6 mouse cellular contexts compared by ENCODE assay signal in genomic region chr4:150040856-150041255, GRCm38 (mm10). TPM values are rescaled to one million over a fixed set of nuclear protein-coding genes. Genes with fewer than 3 reads are reported as not detected.
DNase-seq lines count a peak whose midpoint lies in the region; TF ChIP-seq lines count a peak whose summit lies in the region.
"Not testable (repeated sequence)": the region's sequence is repeated elsewhere in the genome, so short reads cannot be mapped to it uniquely, and the experiment has no call there.

No protein-coding gene starts in this region.

- not testable (repeated sequence) for H3K9me3 ChIP-seq in ES-Bruce4 (replicated peaks; ENCODE audit: control insufficient read depth, insufficient read depth, low read length, poor library complexity, severe bottlenecking); ES-E14 (ENCODE audit: control insufficient read depth, insufficient read depth, low read depth, low read length)

- TF ChIP-seq CTCF in ES-Bruce4 (IDR thresholded peaks at IDR 0.05; ENCODE audit: low read depth, low read length), result not testable (repeated sequence)

- not testable (repeated sequence) for H3K9ac ChIP-seq in ES-Bruce4 (ENCODE audit: low read depth, poor library complexity, severe bottlenecking); ES-E14 (ENCODE audit: insufficient read depth, low read depth, low read length, poor library complexity, severe bottlenecking)

- in situ Hi-C loops in ES-E14 (cut with MboI; ENCODE audit: low sequenced_read_pairs in 2 of 2, unreplicated experiment in 2 of 2), result not testable (repeated sequence)

- TF ChIP-seq POLR2A in ES-Bruce4 (IDR thresholded peaks at IDR 0.05; ENCODE audit: insufficient read depth, low read length), result not testable (repeated sequence)

- H3K27ac ChIP-seq in ES-Bruce4 (ENCODE audit: insufficient read depth, low read length) (peak overlapping the region; percentile 40), ES-E14 (ENCODE audit: insufficient read depth, low read depth, low read length, poor library complexity, severe bottlenecking) (peak overlapping the region; percentile 76; the same call in 1 of the 2 replicates)

- H3K4me1 ChIP-seq in ES-Bruce4 (ENCODE audit: control insufficient read depth, insufficient read depth, low read length), result not testable (repeated sequence)
- peaks cover 6 to 25% of the 10 kb centered on the region in 2 experiments for H3K4me1 ChIP-seq in ES-E14 (ENCODE audit: control insufficient read depth in 2 of 2, insufficient read depth in 2 of 2, low read length in 2 of 2, poor library complexity in 1 of 2)

- H3K36me3 ChIP-seq in ES-Bruce4 (ENCODE audit: control insufficient read depth, insufficient read depth, low read length, poor library complexity, severe bottlenecking); ES-E14 (ENCODE audit: control insufficient read depth, insufficient read depth, low read length, poor library complexity, severe bottlenecking): not testable (repeated sequence)

- H3K27me3 ChIP-seq in ES-Bruce4 (ENCODE audit: control insufficient read depth, insufficient read depth, low read length, poor library complexity, severe bottlenecking), result not testable (repeated sequence)

- TF ChIP-seq EP300 in ES-Bruce4 (IDR thresholded peaks at IDR 0.05; ENCODE audit: insufficient read depth, low read depth, low read length), result not testable (repeated sequence)

- DNase-seq in ES-CJ7 (ENCODE audit: low read depth, low spot score) (peak; percentile 90), R1 (ENCODE audit: low read depth, low spot score) (peak; percentile 93), ZHBTc4 (ENCODE audit: low read depth, low spot score) (peak; percentile 92)
- DNase-seq in ES-E14 (ENCODE audit: low read depth, low spot score), result not testable (repeated sequence)
- DNase-seq in testis, postnatal 14 days (ENCODE audit: low spot score), result peak; percentile 70

- not testable (repeated sequence) for H3K4me3 ChIP-seq in ES-Bruce4 (ENCODE audit: low read depth, low read length); ES-E14 (ENCODE audit: insufficient read depth in 1 of 2, low read depth in 1 of 2, low read length in 2 of 2, poor library complexity in 1 of 2, severe bottlenecking in 1 of 2)

RNA-seq across cellular contexts. Expression of gene H6pd, which starts 32.0 kb away (rescaled TPM):
- polyA plus RNA-seq in ES-Bruce4 (2011; ENCODE audit: insufficient read depth, insufficient read length, low read depth, missing spikeins), result 13.7 and 15.0 TPM in 2 replicates
- total RNA-seq in ES-E14 (2012; rRNA removed), result 17.6 and 19.0 TPM in 2 replicates

RNA-seq across cellular contexts. Expression of gene Gpr157, which starts 46.3 kb away (rescaled TPM):
- 2.2 and 2.7 TPM in 2 replicates for polyA plus RNA-seq in ES-Bruce4 (2011; ENCODE audit: insufficient read depth, insufficient read length, low read depth, missing spikeins)
- 0.58 and 0.71 TPM in 2 replicates for total RNA-seq in ES-E14 (2012; rRNA removed)
